Mouse (Mus musculus) liver, adult 2 months (tissue): Measurements from ENCODE around the gene Cemip2.

Experiments
- CTCF ChIP-seq: fragments of 200-500 bp; IDR thresholded peaks from 2 replicates; pipeline ENCODE4 v1.5.1; 2011; ENCODE audit warnings: low read depth, low read length, control low read depth
- POLR2A ChIP-seq: fragments of 200-500 bp; IDR thresholded peaks from 2 replicates; pipeline ENCODE4 v1.6.1; 2011; ENCODE audit warnings: low read length, control low read depth; ENCODE audit not compliant: insufficient read depth; ENCODE audit errors: extremely low read depth

DNA sequence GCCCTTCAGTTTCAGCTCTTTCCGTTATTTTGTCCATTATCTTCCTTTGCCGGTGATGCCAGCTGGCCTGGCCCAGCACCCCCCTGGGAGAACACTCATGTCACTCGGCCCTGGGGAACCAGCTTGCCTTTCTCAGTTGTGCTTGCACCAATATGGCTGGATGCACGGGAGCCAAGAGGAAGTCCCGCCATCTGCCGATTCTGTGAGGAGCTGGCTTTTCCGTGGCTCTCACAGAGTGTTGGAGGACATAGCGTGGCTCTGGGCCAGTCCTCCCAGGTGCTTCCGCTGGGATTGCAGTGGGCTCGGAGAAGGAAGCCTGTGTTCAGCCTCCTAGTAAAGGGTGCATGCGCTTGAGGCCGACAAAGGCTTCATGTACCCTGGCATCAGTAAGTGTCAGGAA lies 36.0 kb upstream of the Cemip2 start:
- no peak for TF ChIP-seq POLR2A
- TF ChIP-seq CTCF, result no peak
